Mouse (Mus musculus) MEL (cell line): ENCODE measurements around the gene Slc35e2. TPM values are rescaled to one million over a fixed set of nuclear protein-coding genes. Genes with fewer than 3 reads are reported as not detected.

Experiments used
- DNase-seq: peaks from one replicate; pipeline ENCODE4 v3.0.0; 2011; ENCODE audit warnings: low read depth, low spot score
- H3K27ac ChIP-seq: 2 replicates; pipeline ENCODE4 v1.5.1; 2012; ENCODE audit warnings: low read depth, mild to moderate bottlenecking, control low read depth, low read length, moderate library complexity; ENCODE audit not compliant: control insufficient read depth
- H3K27me3 ChIP-seq, 2 experiments: fragments of 150-350 bp in 1 of 2; sonication (generic) in 1 of 2; 2 replicates each; pipeline ENCODE4 v1.6.1; 2012; ENCODE audit warnings: low read length in 2 of 2, mild to moderate bottlenecking in 2 of 2, improper control_type of control experiment in 1 of 2, moderate library complexity in 1 of 2; ENCODE audit not compliant: insufficient read depth in 2 of 2, control insufficient read depth in 1 of 2
- H3K36me3 ChIP-seq, 2 experiments: 2 replicates each; pipeline ENCODE4 v1.6.1; 2012 to 2014; ENCODE audit warnings: low read length in 2 of 2, improper control_type of control experiment in 1 of 2, inconsistent platforms in 1 of 2, mild to moderate bottlenecking in 1 of 2; ENCODE audit not compliant: insufficient read depth in 2 of 2, control insufficient read depth in 1 of 2
- H3K4me1 ChIP-seq, 2 experiments: fragments of 150-350 bp in 1 of 2; sonication (generic) in 1 of 2; 2 replicates each; pipeline ENCODE4 v1.6.1; 2012; ENCODE audit warnings: low read length in 2 of 2, improper control_type of control experiment in 1 of 2, mild to moderate bottlenecking in 1 of 2; ENCODE audit not compliant: insufficient read depth in 2 of 2, control insufficient read depth in 1 of 2
- H3K4me3 ChIP-seq, 2 experiments: fragments of 150-350 bp in 1 of 2; sonication (generic) in 1 of 2; 2 replicates each; pipeline ENCODE4 v1.5.1; 2012; ENCODE audit warnings: low read depth in 2 of 2, low read length in 2 of 2, mild to moderate bottlenecking in 2 of 2, moderate library complexity in 2 of 2, control low read depth in 1 of 2, improper control_type of control experiment in 1 of 2; ENCODE audit not compliant: control insufficient read depth in 1 of 2, insufficient read depth in 1 of 2
- H3K79me2 ChIP-seq: 2 replicates; pipeline ENCODE4 v1.6.1; 2012; ENCODE audit warnings: mild to moderate bottlenecking, low read length, moderate library complexity; ENCODE audit not compliant: control insufficient read depth, poor library complexity, insufficient read depth
- H3K9ac ChIP-seq: 2 replicates; pipeline ENCODE4 v1.6.1; 2012; ENCODE audit warnings: low read depth, mild to moderate bottlenecking, control low read depth, low read length, moderate library complexity; ENCODE audit not compliant: control insufficient read depth, poor library complexity, severe bottlenecking
- H3K9me3 ChIP-seq: fragments of 150-350 bp; sonication (generic); replicated peaks from 2 replicates; pipeline ENCODE4 v1.6.1; 2012; ENCODE audit warnings: mild to moderate bottlenecking, low read length, improper control_type of control experiment, moderate library complexity; ENCODE audit not compliant: insufficient read depth
- BHLHE40 ChIP-seq: IDR thresholded peaks from 2 replicates; pipeline ENCODE4 v1.6.1; 2012; ENCODE audit warnings: low read depth, mild to moderate bottlenecking, inconsistent platforms, low read length, improper control_type of control experiment, borderline replicate concordance
- CHD2 ChIP-seq: IDR thresholded peaks from 2 replicates; pipeline ENCODE4 v1.6.1; 2011; ENCODE audit warnings: low read length, improper control_type of control experiment
- CTCF ChIP-seq, 3 experiments: IDR thresholded peaks in 2 of 3; conservative IDR thresholded peaks in 1 of 3; 2 replicates each; pipeline ENCODE4 v1.5.1; 2011 to 2012; ENCODE audit warnings: low read length in 3 of 3, low read depth in 2 of 3, mild to moderate bottlenecking in 2 of 3, improper control_type of control experiment in 1 of 3, inconsistent platforms in 1 of 3, mixed read lengths in 1 of 3, moderate library complexity in 1 of 3; ENCODE audit not compliant: control insufficient read depth in 1 of 3, insufficient read depth in 1 of 3, poor library complexity in 1 of 3, severe bottlenecking in 1 of 3
- E2F4 ChIP-seq: IDR thresholded peaks from 2 replicates; pipeline ENCODE4 v1.6.1; 2011; ENCODE audit warnings: low read depth, low read length, improper control_type of control experiment, borderline replicate concordance
- EP300 ChIP-seq, 2 experiments: IDR thresholded peaks; 2 replicates each; pipeline ENCODE4 v1.6.1; 2011; ENCODE audit warnings: improper control_type of control experiment in 2 of 2, low read length in 2 of 2, low read depth in 1 of 2, mild to moderate bottlenecking in 1 of 2
- MAFK ChIP-seq: IDR thresholded peaks from 2 replicates; pipeline ENCODE4 v1.6.1; 2011; ENCODE audit warnings: low read depth, mild to moderate bottlenecking, low read length, improper control_type of control experiment, borderline replicate concordance
- MEF2A ChIP-seq: IDR thresholded peaks from 2 replicates; pipeline ENCODE4 v1.6.1; 2014; ENCODE audit warnings: low read depth, mild to moderate bottlenecking, inconsistent platforms, low read length, improper control_type of control experiment; ENCODE audit not compliant: poor library complexity, insufficient replicate concordance, severe bottlenecking; ENCODE audit errors: extremely low read depth
- MXI1 ChIP-seq: IDR thresholded peaks from 2 replicates; pipeline ENCODE4 v1.6.1; 2011; ENCODE audit warnings: mild to moderate bottlenecking, low read depth, low read length, improper control_type of control experiment
- MYB ChIP-seq: IDR thresholded peaks from 2 replicates; pipeline ENCODE4 v1.6.1; 2011; ENCODE audit warnings: mild to moderate bottlenecking, low read depth, low read length, improper control_type of control experiment
- NELFE ChIP-seq: IDR thresholded peaks from 2 replicates; pipeline ENCODE4 v1.6.1; 2011; ENCODE audit warnings: low read depth, low read length, improper control_type of control experiment
- POLR2A ChIP-seq, 2 experiments: IDR thresholded peaks; 2 replicates each; pipeline ENCODE4 v1.6.1; 2011 to 2012; ENCODE audit warnings: low read length in 2 of 2, mild to moderate bottlenecking in 2 of 2, control low read depth in 1 of 2, improper control_type of control experiment in 1 of 2, low read depth in 1 of 2, moderate library complexity in 1 of 2; ENCODE audit not compliant: control insufficient read depth in 1 of 2, insufficient read depth in 1 of 2, poor library complexity in 1 of 2
- POLR2AphosphoS2 ChIP-seq: IDR thresholded peaks from 2 replicates; pipeline ENCODE4 v1.6.1; 2011; ENCODE audit warnings: low read length, improper control_type of control experiment
- RAD21 ChIP-seq: IDR thresholded peaks from 2 replicates; pipeline ENCODE4 v1.6.1; 2011; ENCODE audit warnings: mild to moderate bottlenecking, low read depth, low read length, improper control_type of control experiment
- SIN3A ChIP-seq: IDR thresholded peaks from 2 replicates; pipeline ENCODE4 v1.6.1; 2012; ENCODE audit warnings: low read length, improper control_type of control experiment, inconsistent platforms
- UBTF ChIP-seq: IDR thresholded peaks from 2 replicates; pipeline ENCODE4 v1.6.1; 2012; ENCODE audit warnings: low read depth, mild to moderate bottlenecking, inconsistent platforms, low read length, improper control_type of control experiment, moderate library complexity, borderline replicate concordance; ENCODE audit not compliant: insufficient read depth
- USF2 ChIP-seq, 2 experiments: IDR thresholded peaks; 2 replicates each; pipeline ENCODE4 v1.6.1; 2011 to 2012; ENCODE audit warnings: improper control_type of control experiment in 2 of 2, low read length in 2 of 2, borderline replicate concordance in 1 of 2, inconsistent platforms in 1 of 2, low read depth in 1 of 2, mild to moderate bottlenecking in 1 of 2; ENCODE audit not compliant: insufficient read depth in 1 of 2
- ZMIZ1 ChIP-seq: IDR thresholded peaks from 2 replicates; pipeline ENCODE4 v1.6.1; 2012; ENCODE audit warnings: low read depth, mild to moderate bottlenecking, inconsistent platforms, low read length, improper control_type of control experiment, moderate library complexity
- ZNF384 ChIP-seq: IDR thresholded peaks from 2 replicates; pipeline ENCODE4 v1.6.1; 2012; ENCODE audit warnings: low read depth, mild to moderate bottlenecking, inconsistent platforms, low read length, improper control_type of control experiment
- polyA plus RNA-seq, 2 experiments: library from polyadenylated mRNA; stranded (reverse) in 1 of 2; unstranded in 1 of 2; fragments of >175 nt in 1 of 2; fragments of >200 nt in 1 of 2; gene quantifications; 2 replicates each; pipeline versions ENCODE4 v1.2.1 to v1.2.4; 2012; ENCODE audit warnings: low replicate concordance in 2 of 2, low read depth in 1 of 2; ENCODE audit not compliant: insufficient read length in 2 of 2, insufficient read depth in 1 of 2, missing spikeins in 1 of 2
- total RNA-seq: library from RNA; depleted of rRNA; stranded (reverse); fragments of 300-350 nt; gene quantifications from 2 replicates; pipeline ENCODE4 v1.2.3, GENCODE M21; 2012

The Slc35e2 gene
- total and polyA plus RNA-seq, 3 experiments: 6.4 to 9.9 TPM; not detected in 1

DNA sequence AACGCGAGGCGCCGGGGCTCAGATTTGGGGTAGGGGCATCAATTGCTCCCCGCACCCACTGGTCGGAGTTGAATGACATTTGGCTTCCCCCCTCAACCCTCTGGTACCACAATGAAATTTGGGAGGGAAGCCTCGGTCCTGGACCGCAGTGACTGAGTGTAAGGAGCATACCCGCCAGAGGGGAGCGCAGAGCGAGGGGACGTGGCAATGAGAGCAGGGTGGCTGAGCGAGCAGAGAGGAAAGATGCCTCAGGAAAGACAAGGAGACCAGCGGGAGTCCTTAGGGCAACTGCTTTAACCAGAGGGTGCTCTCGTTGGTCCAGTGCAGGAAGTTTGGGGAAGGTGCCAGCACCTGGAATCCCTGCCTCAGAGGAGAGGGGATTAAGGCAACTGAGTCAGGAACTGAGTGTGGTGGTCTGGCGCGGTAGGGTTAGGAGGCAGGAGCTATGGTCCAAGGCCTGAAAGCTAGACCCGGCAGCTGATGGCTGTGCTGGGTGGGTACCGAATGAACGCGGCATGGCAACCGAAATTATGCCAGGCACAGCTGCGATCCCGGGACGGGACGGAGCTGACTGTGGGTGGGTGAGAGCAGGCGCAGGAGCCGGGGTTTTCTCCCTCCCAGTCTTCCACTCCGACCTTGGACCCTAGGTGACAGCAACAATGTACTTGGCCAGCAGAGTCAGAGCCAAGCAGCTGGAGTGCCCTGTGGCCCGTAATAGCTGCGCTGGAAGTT, 52.4 kb downstream of the Slc35e2 start:
- no peak overlapping the region for H3K4me3 ChIP-seq

DNA sequence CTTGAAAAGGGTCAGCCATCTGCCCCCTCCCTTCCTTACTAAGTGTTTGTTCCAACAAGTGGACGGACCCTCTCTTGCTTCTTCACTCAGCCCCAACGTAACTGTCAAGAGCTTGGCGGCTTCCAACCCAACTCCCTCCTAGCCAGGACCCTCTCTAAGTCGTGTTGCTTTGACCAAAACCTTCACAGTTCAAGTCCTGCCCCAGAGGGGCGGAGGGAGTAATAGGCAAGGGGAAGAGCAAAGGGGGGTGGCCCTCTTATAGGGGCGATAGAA, 52.9 kb downstream of the Slc35e2 start:
- H3K9ac ChIP-seq: no peak overlapping the region
- H3K36me3 ChIP-seq: peaks cover 0 to 8% of the 10 kb centered on the region in 2 experiments; a peak in 2 of 4 replicates

More for the DNA sequence above, 52.4 kb downstream of the Slc35e2 start:
- Histone ChIP-seq H3K9me3 (no peaks in the 10 kb centered on the region), H3K4me1 (no peaks in the 10 kb centered on the region)
- TF ChIP-seq POLR2AphosphoS2: no peak
- no peak for TF ChIP-seq EP300 (IDR thresholded peaks at IDR 0.05; ENCODE audit: low read depth in 1 of 2, low read length in 2 of 2)
- no peak for TF ChIP-seq MYB
- TF ChIP-seq RAD21: no peak
- TF ChIP-seq SIN3A: no peak
- no peak for TF ChIP-seq BHLHE40
- no peak for TF ChIP-seq MXI1
- no peak for TF ChIP-seq CTCF (IDR thresholded peaks at IDR 0.05 in 2 of 3, conservative IDR thresholded peaks at IDR 0.05 in 1 of 3; ENCODE audit: control insufficient read depth in 1 of 3, insufficient read depth in 1 of 3, low read depth in 2 of 3, low read length in 3 of 3, poor library complexity in 1 of 3, severe bottlenecking in 1 of 3)
- TF ChIP-seq, all 39 proteins: peak for 0
- DNase-seq: no peak
- no peak overlapping the region for H3K27ac ChIP-seq
- no peaks in the 10 kb centered on the region for H3K79me2 ChIP-seq
- no peak overlapping the region for H3K9ac ChIP-seq
- peaks cover 0 to 11% of the 10 kb centered on the region in 2 experiments; a peak in 2 of 4 replicates for H3K36me3 ChIP-seq
- H3K27me3 ChIP-seq: no peaks in the 10 kb centered on the region

More for the DNA sequence above, 52.9 kb downstream of the Slc35e2 start:
- no peaks in the 10 kb centered on the region for H3K9me3 ChIP-seq
- H3K4me1 ChIP-seq: no peaks in the 10 kb centered on the region
- no peak overlapping the region for H3K27ac ChIP-seq
- H3K79me2 ChIP-seq: no peaks in the 10 kb centered on the region
- TF ChIP-seq POLR2A (IDR thresholded peaks at IDR 0.05; ENCODE audit: control insufficient read depth in 1 of 2, insufficient read depth in 1 of 2, low read depth in 1 of 2, low read length in 2 of 2, poor library complexity in 1 of 2) (no peak), ZNF384 (no peak), UBTF (no peak), MAFK (no peak), CTCF (IDR thresholded peaks at IDR 0.05 in 2 of 3, conservative IDR thresholded peaks at IDR 0.05 in 1 of 3; ENCODE audit: control insufficient read depth in 1 of 3, insufficient read depth in 1 of 3, low read depth in 2 of 3, low read length in 3 of 3, poor library complexity in 1 of 3, severe bottlenecking in 1 of 3) (no peak), USF2 (IDR thresholded peaks at IDR 0.05; ENCODE audit: borderline replicate concordance in 1 of 2, insufficient read depth in 1 of 2, low read depth in 1 of 2, low read length in 2 of 2) (no peak), CHD2 (no peak), ZMIZ1 (no peak), MEF2A (no peak), MYB (no peak), NELFE (no peak), E2F4 (no peak)
- H3K4me3 ChIP-seq: no peak overlapping the region
- no peak for DNase-seq
- no peaks in the 10 kb centered on the region for H3K27me3 ChIP-seq
